Comparison of ENCODE assay signal across 13 mouse cellular contexts in the genomic region with DNA sequence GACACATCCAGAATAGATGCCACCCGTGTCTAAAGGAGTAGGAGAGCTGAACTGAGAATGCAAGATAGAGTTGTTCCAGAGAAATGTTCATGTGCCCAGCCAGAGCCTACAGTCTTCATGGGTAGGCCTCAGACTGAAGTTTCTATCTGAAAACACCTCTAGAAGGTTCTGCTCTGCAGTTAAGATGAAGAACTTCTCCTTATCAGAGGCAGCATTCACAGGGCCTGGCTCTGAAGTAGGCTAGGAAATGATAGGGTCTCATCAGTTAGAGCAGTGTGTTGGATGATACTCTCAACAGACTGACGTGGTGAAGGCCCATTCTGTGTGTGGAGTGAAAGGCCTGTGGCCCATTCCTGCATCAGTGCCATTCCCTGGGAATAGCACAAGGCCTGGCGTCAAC. TPM values are rescaled to one million over a fixed set of nuclear protein-coding genes. Genes with fewer than 3 reads are reported as not detected.
DNase-seq lines count a peak whose midpoint lies in the region; ATAC-seq and TF ChIP-seq lines count a peak whose summit lies in the region.
"Had no signal": no experiment of that assay in that cellular context is flagged by ENCODE, and none has a peak within 500 bp of the region (broad histone marks: within the 10 kb centered on the region; RNA-seq: fewer than 3 reads in every experiment).

No protein-coding gene starts in this region.

- peaks cover 10% of the 10 kb centered on the region for H3K27me3 ChIP-seq in hindbrain, embryonic 14.5 days (ENCODE audit: control insufficient read depth, insufficient read depth, low read length)
- H3K27me3 ChIP-seq in hindbrain, embryonic 12.5 days: peaks cover 19% of the 10 kb centered on the region
- H3K27me3 ChIP-seq in neural tube, embryonic 13.5 days: peaks cover 19% of the 10 kb centered on the region
- no peaks in the 10 kb centered on the region for H3K27me3 ChIP-seq in cerebellum, adult 2 months (ENCODE audit: control insufficient read depth, insufficient read depth, low read length)

- no peak overlapping the region for H3K9ac ChIP-seq in hindbrain, embryonic 14.5 days
- no peak overlapping the region for H3K9ac ChIP-seq in hindbrain, embryonic 12.5 days
- 0 out of 2 replicates have a peak overlapping the region, but pooled peaks have one; percentile 26 for H3K9ac ChIP-seq in neural tube, embryonic 13.5 days
- H3K9ac ChIP-seq: kidney, embryonic 15.5 days had no signal

- H3K36me3 ChIP-seq in hindbrain, embryonic 14.5 days (replicated peaks; ENCODE audit: control insufficient read depth, insufficient read depth): peaks cover 4% of the 10 kb centered on the region; the same call in 1 of the 2 replicates
- H3K36me3 ChIP-seq in hindbrain, embryonic 12.5 days: no peaks in the 10 kb centered on the region
- 0 out of 2 replicates have a peak, but pooled peaks cover 8% of the 10 kb centered on the region for H3K36me3 ChIP-seq in neural tube, embryonic 13.5 days
- H3K36me3 ChIP-seq: embryonic facial prominence, embryonic 10.5 days; kidney, embryonic 15.5 days had no signal

- no peaks in the 10 kb centered on the region for H3K9me3 ChIP-seq in hindbrain, embryonic 14.5 days (ENCODE audit: control insufficient read depth, low read length)
- H3K9me3 ChIP-seq in hindbrain, embryonic 12.5 days (replicated peaks): no peaks in the 10 kb centered on the region
- H3K9me3 ChIP-seq in neural tube, embryonic 13.5 days: no peaks in the 10 kb centered on the region
- H3K9me3 ChIP-seq: embryonic facial prominence, embryonic 10.5 days; kidney, embryonic 15.5 days had no signal

- H3K4me2 ChIP-seq in hindbrain, embryonic 14.5 days (replicated peaks): 0 out of 2 replicates have a peak overlapping the region, but pooled peaks have one; percentile 1
- no peak overlapping the region for H3K4me2 ChIP-seq in hindbrain, embryonic 12.5 days (replicated peaks)
- peak overlapping the region; percentile 87 for H3K4me2 ChIP-seq in neural tube, embryonic 13.5 days

- no peak for TF ChIP-seq POLR2A in cerebellum, adult 2 months (IDR thresholded peaks at IDR 0.05; ENCODE audit: borderline replicate concordance, insufficient read depth, low read length)

- no peak overlapping the region for H3K4me3 ChIP-seq in hindbrain, embryonic 14.5 days (replicated peaks; ENCODE audit: low read length)
- no peak overlapping the region for H3K4me3 ChIP-seq in hindbrain, embryonic 12.5 days
- H3K4me3 ChIP-seq in neural tube, embryonic 13.5 days: no peak overlapping the region
- no peak overlapping the region for H3K4me3 ChIP-seq in cerebellum, adult 2 months (replicated peaks; ENCODE audit: insufficient read depth, low read depth, low read length)
- H3K4me3 ChIP-seq: kidney, embryonic 15.5 days had no signal

- TF ChIP-seq CTCF in cerebellum, adult 2 months (IDR thresholded peaks at IDR 0.05; ENCODE audit: borderline replicate concordance, insufficient read depth, low read depth, low read length): no peak

- ATAC-seq in hindbrain, embryonic 14.5 days (ENCODE audit: low FRiP score): no peak
- no peak for ATAC-seq in hindbrain, embryonic 12.5 days (ENCODE audit: low FRiP score)
- ATAC-seq in neural tube, embryonic 13.5 days (ENCODE audit: low read depth): no peak

- H3K4me1 ChIP-seq in hindbrain, embryonic 14.5 days (replicated peaks; ENCODE audit: control insufficient read depth, insufficient read depth, low read length): peaks cover 22% of the 10 kb centered on the region
- H3K4me1 ChIP-seq in hindbrain, embryonic 12.5 days: peaks cover 30% of the 10 kb centered on the region
- H3K4me1 ChIP-seq in neural tube, embryonic 13.5 days (replicated peaks): peaks cover 40% of the 10 kb centered on the region
- peaks cover 14% of the 10 kb centered on the region for H3K4me1 ChIP-seq in cerebellum, adult 2 months (ENCODE audit: control insufficient read depth, insufficient read depth, low read length)

- no peak for DNase-seq in hindbrain, embryonic 14.5 days (ENCODE audit: low spot score)
- DNase-seq in spleen, adult 12 weeks (ENCODE audit: low spot score): peak; percentile 5
- no peak for DNase-seq in spleen, postnatal 14 days (ENCODE audit: low spot score in 2 of 2)
- DNase-seq in liver: peak; percentile 71
- no peak for DNase-seq in cerebellum, adult 2 months
- DNase-seq in urinary bladder, postnatal 36 days (ENCODE audit: low spot score in 2 of 2): no peak
- DNase-seq: cerebellum, adult 9-11 months; layer of hippocampus, adult 9-11 months had no signal

- 82% methylated on average over 3 of the region's 3 CpGs for WGBS in hindbrain, embryonic 14.5 days
- 75% methylated on average over 3 of the region's 3 CpGs for WGBS in hindbrain, embryonic 12.5 days
- WGBS in neural tube, embryonic 13.5 days: 90% methylated on average over 3 of the region's 3 CpGs
- 73% methylated on average over 3 of the region's 3 CpGs for WGBS in cerebellum, adult 2 months

- H3K27ac ChIP-seq in hindbrain, embryonic 14.5 days: no peak overlapping the region
- H3K27ac ChIP-seq in hindbrain, embryonic 12.5 days: no peak overlapping the region
- H3K27ac ChIP-seq in neural tube, embryonic 13.5 days (replicated peaks): no peak overlapping the region
- H3K27ac ChIP-seq in cerebellum, adult 2 months (ENCODE audit: insufficient read depth, low read length): no peak overlapping the region
- H3K27ac ChIP-seq: embryonic facial prominence, embryonic 10.5 days; kidney, embryonic 15.5 days had no signal

RNA-seq across cellular contexts. Expression of a gene that starts 2.2 kb away (rescaled TPM):
- 32.8 and 34.8 TPM in 2 replicates for polyA plus RNA-seq in hindbrain, embryonic 14.5 days (2014; fragmentation: Nextera tagmentation; extraction: Ambion mirVana)
- 21.4 and 21.7 TPM in 2 replicates for polyA plus RNA-seq in hindbrain, embryonic 12.5 days (2016; fragmentation: Nextera tagmentation; extraction: Ambion mirVana)
- polyA plus RNA-seq in neural tube, embryonic 13.5 days (2015; fragmentation: Nextera tagmentation; extraction: Ambion mirVana): 23.9 and 24.7 TPM in 2 replicates
- 57.0 and 58.6 TPM in 2 replicates for polyA plus RNA-seq in cerebellum, adult 2 months (2012; rRNA removed)

RNA-seq across cellular contexts. Expression of a gene that starts 3.1 kb away (rescaled TPM):
- polyA plus RNA-seq in hindbrain, embryonic 14.5 days (2014; fragmentation: Nextera tagmentation; extraction: Ambion mirVana): 0.63 and 1.1 TPM in 2 replicates
- polyA plus RNA-seq in hindbrain, embryonic 12.5 days (2016; fragmentation: Nextera tagmentation; extraction: Ambion mirVana): 0.15 and 0.16 TPM in 2 replicates
- 0.31 and 0.44 TPM in 2 replicates for polyA plus RNA-seq in neural tube, embryonic 13.5 days (2015; fragmentation: Nextera tagmentation; extraction: Ambion mirVana)
- 0.22 and 0.31 TPM in 2 replicates for polyA plus RNA-seq in cerebellum, adult 2 months (2012; rRNA removed)
- polyA plus RNA-seq: embryonic facial prominence, embryonic 10.5 days; forebrain, embryonic 11.5 days had no signal

Comparison
In these comparisons a context has a peak if more than half of its experiments do, and no peak if none do; other contexts are left out.
1. DNase-seq: peak in spleen, adult 12 weeks (single experiment) and liver (single experiment); none in hindbrain, embryonic 14.5 days (single experiment), spleen, postnatal 14 days (0 of 2), cerebellum, adult 2 months (0 of 2) and urinary bladder, postnatal 36 days (0 of 2).